Mouse (Mus musculus): Measurements from ENCODE around the gene Guca2a.
A peak's percentile ranks its signal among the peaks of the same experiment; 100 is the strongest.
"Not testable (repeated sequence)": the region's sequence is repeated elsewhere in the genome, so short reads cannot be mapped to it uniquely, and the experiment has no call there.

Gene Guca2a

GRCm38 (mm10) chr4:119637176-119637845, at the start of gene Guca2a:
Guca2a (plus strand) TSS chr4:119637704.
- no peak for DNase-seq (ENCODE audit: low spot score)

GRCm38 (mm10) chr4:119588037-119588436, 49.5 kb upstream of the Guca2a start:
- no peak for DNase-seq (ENCODE audit: low spot score)

- no peak for DNase-seq (ENCODE audit: low spot score)
These were observed 48.1 kb upstream of the Guca2a start for GRCm38 (mm10) chr4:119589423-119589822.

- DNase-seq (ENCODE audit: low spot score), result no peak
These were observed 47.5 kb upstream of the Guca2a start for GRCm38 (mm10) chr4:119590027-119590426.

- DNase-seq (ENCODE audit: low spot score), result no peak
These were observed 45.0 kb upstream of the Guca2a start for GRCm38 (mm10) chr4:119592479-119592878.

GRCm38 (mm10) chr4:119594331-119594730, 43.2 kb upstream of the Guca2a start:
- no peak for DNase-seq (ENCODE audit: low spot score)

GRCm38 (mm10) chr4:119599605-119600004, 37.9 kb upstream of the Guca2a start:
- no peak for DNase-seq (ENCODE audit: low spot score)

GRCm38 (mm10) chr4:119609488-119609887, 28.0 kb upstream of the Guca2a start:
- no peak for DNase-seq (ENCODE audit: low spot score)

GRCm38 (mm10) chr4:119614078-119614477, 23.4 kb upstream of the Guca2a start:
- DNase-seq (ENCODE audit: low spot score), result no peak

GRCm38 (mm10) chr4:119614724-119615123, 22.8 kb upstream of the Guca2a start:
- no peak for DNase-seq (ENCODE audit: low spot score)

- no peak for DNase-seq (ENCODE audit: low spot score)
These were observed 11.3 kb upstream of the Guca2a start for GRCm38 (mm10) chr4:119626081-119626645.

- no peak for DNase-seq (ENCODE audit: low spot score)
These were observed 10.6 kb upstream of the Guca2a start for GRCm38 (mm10) chr4:119626876-119627275.

GRCm38 (mm10) chr4:119627317-119627716, 10.2 kb upstream of the Guca2a start:
- DNase-seq (ENCODE audit: low spot score), result no peak

GRCm38 (mm10) chr4:119628363-119628762, 9.1 kb upstream of the Guca2a start:
- DNase-seq (ENCODE audit: low spot score), result not testable (repeated sequence)

GRCm38 (mm10) chr4:119631115-119631919, 6.2 kb upstream of the Guca2a start:
- peak; percentile 60 for DNase-seq (ENCODE audit: low spot score)

- no peak for DNase-seq (ENCODE audit: low spot score)
These were observed 4.8 kb upstream of the Guca2a start for GRCm38 (mm10) chr4:119632721-119633120.

GRCm38 (mm10) chr4:119633342-119633741, 4.2 kb upstream of the Guca2a start:
- DNase-seq (ENCODE audit: low spot score), result no peak

- DNase-seq (ENCODE audit: low spot score), result no peak
These were observed 3.6 kb upstream of the Guca2a start for GRCm38 (mm10) chr4:119633948-119634347.

- no peak for DNase-seq (ENCODE audit: low spot score)
These were observed 2.4 kb upstream of the Guca2a start for GRCm38 (mm10) chr4:119634908-119635660.

- no peak for DNase-seq (ENCODE audit: low spot score)
These were observed 1.8 kb upstream of the Guca2a start for GRCm38 (mm10) chr4:119635686-119636085.

- no peak for DNase-seq (ENCODE audit: low spot score)
These were observed 773 bp upstream of the Guca2a start for GRCm38 (mm10) chr4:119636731-119637130.

- no peak for DNase-seq (ENCODE audit: low spot score)
These were observed 442 bp downstream of the Guca2a start for GRCm38 (mm10) chr4:119637946-119638345.
